Mouse (Mus musculus): Measurements from ENCODE around the gene Nup107.
"Not testable (repeated sequence)": the region's sequence is repeated elsewhere in the genome, so short reads cannot be mapped to it uniquely, and the experiment has no call there.

Gene Nup107

DNA sequence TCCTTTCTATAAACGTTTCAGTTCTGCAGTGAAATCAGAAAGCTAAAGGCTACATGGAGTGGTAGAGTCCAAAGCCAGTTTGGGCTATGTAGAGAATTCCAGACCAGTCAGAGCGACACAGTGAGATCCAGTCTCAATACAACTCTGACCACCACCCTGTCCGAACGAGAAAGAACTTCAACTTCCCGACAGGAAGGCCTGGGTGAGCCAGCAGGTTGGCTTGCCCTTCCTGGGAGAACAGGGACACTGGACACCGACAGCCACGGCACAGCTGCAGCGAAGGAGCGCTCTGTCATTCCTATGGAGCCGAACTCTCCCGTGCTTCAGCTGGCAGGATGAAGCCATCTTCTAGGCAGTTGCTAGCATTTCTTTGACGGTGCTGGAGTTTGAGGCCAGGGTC is 57.1 kb downstream of the Nup107 start:
- not testable (repeated sequence) for DNase-seq (ENCODE audit: low spot score)

DNA sequence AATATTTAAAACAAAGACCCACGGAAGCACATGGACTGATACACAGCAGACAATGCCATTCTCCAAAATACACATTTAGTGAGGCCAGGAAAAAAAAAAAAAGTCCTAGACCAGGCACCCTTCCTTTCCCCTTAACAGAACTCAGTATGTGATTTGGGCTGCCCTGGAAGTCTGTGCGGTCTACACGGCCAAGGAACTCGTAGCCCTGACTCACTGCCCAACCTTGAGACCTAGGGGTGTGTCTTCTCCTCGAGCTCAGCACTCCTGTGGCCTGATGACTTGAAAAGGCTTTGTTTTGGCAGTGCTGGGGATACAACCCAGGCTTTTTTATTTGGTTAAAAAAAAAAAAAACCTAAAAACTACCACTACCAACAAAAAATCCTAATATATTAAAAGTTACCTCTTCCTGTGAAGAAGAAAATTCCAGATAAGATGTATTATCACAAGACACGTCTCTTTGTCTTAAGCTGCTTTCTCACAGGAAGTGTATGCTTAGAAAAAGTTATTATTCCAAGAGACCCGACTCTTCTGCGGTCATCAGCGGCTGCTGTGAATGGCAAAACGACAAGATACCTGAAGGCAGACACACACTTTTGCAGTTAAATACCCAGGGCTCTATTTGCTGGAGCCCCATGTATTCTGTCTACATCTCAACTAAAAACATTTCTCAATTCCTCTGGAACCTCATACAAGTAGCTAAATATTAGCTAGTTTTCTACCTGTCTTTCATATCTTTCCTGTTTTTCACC is 58.2 kb downstream of the Nup107 start:
- not testable (repeated sequence) for DNase-seq (ENCODE audit: low spot score)

DNA sequence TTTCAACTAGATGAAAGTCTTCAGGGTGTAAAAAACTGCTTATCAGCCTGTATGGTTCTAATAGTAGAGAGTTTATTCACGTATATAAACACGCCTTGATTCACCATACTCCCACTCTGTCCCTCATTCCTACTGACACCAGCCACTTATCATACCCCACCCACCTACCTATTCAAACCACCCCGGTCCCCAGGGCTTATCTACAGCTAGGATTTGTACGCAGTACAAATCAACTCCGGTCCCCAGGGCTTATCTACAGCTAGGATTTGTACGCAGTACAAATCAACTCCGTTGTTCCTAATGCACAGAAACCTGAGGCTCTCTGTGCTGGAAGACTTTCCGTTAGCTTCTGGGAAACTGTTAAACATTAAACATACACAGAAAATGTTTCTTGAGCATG is 58.9 kb downstream of the Nup107 start:
- DNase-seq (ENCODE audit: low spot score): not testable (repeated sequence)

DNA sequence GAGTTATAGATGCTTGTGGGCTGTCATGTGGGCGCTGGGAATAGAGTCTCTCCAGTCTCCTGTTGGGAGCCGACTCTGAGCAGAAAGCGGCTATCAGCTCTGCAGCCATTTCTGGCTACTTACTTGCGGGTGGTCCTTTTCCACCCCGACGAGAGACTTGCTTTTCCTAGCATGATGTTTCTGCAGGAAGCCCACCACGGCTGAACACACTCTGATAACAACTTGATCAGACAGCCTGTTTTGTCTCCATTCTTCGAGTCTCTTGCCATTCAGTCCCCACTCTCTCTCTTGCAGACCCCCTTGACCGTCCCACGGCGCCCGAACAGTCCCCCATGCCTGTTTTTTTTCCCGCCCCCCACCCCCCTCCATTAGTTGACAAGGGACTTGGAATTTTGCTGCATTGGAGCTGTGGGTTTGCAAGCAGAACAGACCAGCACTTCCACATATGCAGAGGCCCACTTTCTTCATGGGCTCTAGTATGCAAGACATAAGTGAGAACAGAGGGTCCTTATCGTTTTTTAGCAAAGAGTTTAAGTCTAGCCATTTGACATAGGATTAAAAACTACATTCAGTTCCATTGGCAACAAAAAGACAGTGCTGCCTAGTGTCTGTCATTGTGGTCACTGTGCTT is 59.4 kb downstream of the Nup107 start:
- DNase-seq (ENCODE audit: low spot score): no peak

DNA sequence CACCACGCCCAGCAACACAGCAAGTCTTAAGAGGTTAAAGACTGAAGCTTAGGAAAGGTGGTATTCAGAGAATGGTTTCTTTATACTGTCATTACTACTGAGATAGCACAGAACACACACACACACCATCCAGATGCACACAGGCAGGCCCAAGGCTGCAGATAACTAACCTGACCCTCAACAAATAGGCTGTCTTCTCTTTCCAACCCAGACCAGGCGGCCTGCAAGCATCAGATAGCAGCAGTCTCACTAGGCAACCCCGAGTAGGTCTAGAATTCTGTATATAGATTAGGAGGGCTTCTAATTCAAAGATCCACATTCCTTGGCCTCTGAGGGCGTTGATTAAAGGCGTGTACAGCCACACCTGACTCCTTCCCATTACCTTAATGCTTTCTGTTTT is 60.3 kb downstream of the Nup107 start:
- no peak for DNase-seq (ENCODE audit: low spot score)

DNA sequence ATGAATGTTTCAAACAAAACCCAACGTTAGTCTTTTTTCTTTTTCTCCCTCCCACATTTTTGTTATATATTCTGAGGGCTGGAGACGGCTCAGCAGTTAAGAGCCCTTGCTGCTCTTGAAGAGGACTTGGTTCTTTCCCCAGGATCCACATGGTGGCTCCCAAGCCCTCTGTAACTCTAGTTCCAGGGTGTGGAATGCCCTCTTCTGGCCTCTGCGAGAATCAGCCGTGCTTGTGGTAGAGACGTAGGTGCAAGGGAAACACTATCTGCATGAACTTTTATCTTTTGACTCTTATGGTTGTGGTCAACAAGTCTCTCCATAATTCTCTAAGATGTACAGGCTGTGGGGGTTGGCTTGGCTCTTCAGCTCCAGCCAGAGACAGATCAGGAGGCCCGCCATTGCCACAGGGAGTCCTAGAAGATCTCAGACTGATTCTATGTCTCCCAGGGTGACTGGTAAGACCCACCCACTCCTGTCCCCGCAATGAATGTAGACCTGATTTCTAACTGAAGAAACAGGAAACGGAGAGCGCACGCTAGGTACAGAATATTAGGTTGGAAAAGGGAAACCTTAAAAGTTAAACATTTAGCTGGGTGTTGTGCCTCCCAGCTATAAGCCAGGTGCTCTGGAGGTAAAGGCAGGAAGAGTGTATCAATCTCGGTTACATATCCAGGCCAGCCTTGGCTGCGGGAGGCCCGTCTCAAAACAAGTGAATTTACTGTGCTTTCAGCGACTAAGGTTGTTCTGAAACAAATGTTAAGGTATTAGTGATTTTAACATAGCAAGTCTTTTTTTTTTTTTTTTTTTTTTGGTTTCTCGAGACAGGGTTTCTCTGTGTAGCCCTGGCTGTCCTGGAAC is 61.0 kb downstream of the Nup107 start:
- peak; percentile 63 for DNase-seq (ENCODE audit: low spot score)

DNA sequence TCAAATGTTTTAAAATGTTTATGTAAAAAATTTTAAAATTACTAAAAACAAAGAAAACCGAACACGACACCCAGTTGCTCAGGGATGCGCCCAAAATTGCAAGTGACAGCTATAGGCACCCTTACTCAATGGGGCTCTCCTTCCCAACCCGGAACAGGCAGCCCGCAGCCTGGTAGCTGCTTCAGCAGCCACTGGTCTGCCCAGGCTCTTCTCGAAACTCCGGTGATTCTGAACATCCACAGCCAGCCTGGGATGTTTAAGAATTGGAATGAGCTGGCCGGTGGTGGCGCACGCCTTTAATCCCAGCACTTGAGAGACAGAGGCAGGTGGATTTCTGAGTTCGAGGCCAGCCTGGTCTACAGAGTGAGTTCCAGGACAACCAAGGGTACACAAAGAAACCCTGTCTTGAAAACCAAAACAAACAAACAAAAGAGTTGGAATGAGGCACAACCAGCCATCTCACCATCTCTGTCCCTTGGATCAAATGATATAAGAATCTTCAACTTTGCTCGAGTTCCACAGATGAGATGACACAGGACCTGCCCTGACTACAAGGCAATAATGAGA is 61.8 kb downstream of the Nup107 start:
- DNase-seq (ENCODE audit: low spot score): no peak

DNA sequence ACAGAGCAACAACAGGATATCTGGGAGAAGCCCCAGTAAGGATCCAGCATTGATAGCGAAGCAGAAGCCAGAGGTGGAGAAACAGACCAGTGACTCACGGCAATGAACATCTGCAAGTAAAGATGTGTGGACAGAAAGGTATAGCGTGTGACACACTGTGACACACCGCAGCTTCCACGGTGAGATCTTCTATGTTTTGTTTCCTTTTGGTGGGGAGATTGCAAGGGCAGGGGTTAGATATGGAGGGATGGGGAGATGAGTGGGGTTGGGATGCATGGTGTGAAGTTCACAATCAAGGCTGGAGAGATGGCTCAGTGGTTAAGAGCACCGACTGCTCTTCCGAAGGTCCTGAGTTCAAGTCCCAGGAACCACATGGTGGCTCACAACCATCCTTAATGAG is 62.4 kb downstream of the Nup107 start:
- no peak for DNase-seq (ENCODE audit: low spot score)

DNA sequence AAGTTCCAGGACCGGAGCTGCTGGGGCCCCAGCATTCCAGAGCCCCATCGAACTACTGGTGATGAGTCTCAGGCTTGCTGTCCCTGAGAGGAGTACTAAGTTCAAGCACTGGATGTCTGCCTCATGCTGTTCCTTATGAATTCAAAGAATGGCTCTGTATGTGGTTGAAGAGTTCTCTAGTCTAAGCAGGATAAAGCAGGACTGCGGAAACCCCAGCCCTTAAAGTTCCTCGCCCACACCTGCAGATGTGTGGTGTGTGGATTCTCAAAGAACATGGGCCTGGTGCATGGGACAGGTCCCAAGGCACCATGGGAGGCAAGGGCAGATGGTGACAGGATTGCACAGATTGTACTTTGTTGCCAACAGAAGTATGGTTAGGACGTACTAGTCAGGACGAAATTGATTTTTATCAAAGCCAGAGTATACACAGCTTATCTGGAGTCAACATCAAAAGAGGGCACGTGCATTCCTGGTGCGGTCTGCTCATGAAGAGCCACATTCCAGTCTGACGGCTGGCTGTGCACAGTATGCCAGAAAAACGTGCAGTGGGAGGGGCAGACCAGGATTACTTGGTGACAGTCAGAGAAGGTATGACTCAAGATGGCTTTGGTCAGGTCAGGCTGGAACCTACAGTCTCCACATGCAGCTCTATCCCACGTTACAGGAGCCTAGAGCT is 63.2 kb downstream of the Nup107 start:
- DNase-seq (ENCODE audit: low spot score): no peak

DNA sequence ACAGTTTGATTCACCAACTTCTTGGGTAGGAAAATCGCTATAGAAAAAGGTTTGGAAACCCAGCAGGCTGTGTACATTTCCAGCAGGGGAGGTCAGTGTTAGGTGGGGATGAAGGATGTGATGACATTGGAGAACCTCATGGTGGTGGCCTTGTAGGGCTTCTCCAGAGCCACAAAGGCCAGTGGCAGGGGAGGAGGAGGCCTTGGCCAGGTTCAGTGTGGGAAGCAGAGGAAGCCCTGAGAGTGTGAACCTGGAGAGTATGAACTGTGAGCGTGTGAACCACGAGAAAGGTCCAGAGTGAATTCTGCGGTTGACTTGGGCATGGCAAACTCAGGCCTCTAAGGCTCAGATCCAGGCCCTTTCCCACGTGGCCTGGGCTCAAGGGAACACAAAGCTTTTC is 63.9 kb downstream of the Nup107 start:
- DNase-seq (ENCODE audit: low spot score): no peak

DNA sequence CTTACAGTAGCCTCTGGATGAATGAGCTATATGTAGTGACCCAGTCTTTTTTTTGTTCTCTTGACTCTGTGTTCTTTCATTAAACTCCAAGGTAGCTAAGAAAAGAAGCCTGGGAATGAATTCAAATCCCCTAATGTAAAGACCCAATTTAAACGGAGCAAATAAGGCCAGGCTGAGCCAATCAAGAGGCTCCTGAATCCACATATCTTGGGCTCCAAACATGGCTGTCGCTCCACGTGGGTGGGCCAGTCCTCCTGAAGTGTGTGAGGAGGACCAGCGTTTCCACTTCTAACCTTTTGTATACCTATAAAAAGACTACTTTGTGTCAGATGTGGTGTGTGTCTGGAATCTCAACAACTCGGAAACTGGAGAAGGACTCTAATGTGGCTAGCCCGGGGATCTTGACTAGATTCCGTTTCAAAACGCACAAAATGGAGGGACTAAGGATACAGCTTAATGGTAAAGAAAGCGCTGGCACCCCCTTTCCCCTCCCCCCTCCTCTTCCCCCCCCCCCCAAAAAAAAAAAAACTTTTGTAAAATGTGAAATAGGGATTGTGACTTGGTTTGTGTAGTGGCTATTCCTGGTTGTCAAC is 64.9 kb downstream of the Nup107 start:
- no peak for DNase-seq (ENCODE audit: low spot score)

DNA sequence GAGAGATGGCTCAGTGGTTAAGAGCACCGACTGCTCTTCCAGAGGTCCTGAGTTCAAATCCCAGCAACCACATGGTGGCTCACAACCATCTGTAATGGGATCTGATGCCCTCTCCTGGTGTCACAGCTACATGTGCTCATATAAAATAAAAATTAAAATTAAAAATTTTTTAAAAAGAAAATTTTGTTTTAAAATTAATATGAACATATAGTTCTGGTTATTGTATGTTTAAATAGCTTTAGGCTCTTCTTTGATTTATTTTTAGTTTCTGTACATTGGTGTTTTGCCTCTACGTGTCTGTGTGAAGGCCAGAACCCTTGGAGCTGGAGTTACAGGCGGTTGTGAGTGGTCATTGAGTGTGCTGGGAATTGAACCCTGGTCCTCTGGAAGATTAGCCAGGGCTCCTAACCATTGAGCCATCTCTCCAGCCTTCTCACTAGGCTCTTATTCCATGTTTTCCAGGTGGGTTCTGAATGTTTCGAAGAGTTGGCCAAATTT is 65.6 kb downstream of the Nup107 start:
- no peak for DNase-seq (ENCODE audit: low spot score)

DNA sequence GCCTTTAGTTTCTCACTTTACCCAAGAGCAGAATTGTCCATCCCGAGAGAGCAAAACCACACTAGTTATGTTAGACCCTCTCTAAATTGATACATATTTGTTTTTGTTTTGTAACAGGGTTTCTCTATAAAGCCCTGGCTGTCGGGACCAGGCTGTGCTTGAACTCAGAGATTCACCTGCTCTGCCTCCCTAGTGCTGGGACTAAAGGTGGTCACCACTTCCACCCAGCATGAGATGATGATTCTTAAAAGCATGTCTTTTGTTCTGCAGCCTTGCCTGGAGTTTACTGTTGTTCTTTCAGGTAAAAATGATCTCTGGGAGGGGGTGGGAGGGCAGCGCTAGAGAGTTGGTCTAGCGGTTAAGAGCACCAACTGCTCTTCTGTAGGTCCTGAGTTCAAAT is 66.2 kb downstream of the Nup107 start:
- DNase-seq (ENCODE audit: low spot score): no peak

DNA sequence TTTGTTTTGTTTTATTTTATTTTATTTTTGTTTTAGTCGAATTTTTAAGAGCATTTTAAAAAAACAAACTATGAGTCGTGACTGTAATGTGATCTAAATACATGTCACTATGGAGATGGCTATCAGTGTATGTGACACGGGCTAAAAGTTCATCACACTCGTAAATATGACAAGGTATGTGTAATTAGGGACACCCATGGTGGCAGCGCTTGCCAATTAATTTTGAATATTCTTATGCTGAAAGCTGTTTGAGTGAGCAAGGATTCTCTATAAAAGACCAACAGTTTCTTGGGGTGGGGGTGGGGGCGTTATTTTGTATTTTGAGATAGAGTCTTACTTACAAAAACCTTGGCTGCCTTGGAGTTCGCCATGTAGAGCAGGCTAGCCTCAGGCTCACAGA is 66.8 kb downstream of the Nup107 start:
- no peak for DNase-seq (ENCODE audit: low spot score)

DNA sequence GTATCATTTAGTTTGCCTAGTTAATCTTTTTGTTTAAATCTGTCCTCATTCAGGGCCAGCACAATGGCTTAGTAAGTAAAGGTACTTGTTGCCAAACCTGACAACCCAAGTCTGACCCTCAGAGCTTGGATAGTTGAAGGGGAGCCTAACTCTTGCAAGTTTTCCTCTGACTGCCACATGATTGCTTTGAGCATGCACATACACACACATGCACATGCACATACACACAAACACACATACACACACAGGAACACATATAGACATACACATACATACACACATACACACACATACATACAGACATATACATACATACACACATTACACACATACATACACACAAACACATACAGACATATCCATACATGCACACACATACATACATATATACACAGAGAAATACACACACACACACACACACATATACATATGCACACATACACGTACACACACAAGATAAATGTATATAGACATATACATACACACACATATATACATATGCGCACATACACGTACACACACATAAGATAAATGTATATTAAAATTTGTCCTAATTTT is 67.6 kb downstream of the Nup107 start:
- no peak for DNase-seq (ENCODE audit: low spot score)

DNA sequence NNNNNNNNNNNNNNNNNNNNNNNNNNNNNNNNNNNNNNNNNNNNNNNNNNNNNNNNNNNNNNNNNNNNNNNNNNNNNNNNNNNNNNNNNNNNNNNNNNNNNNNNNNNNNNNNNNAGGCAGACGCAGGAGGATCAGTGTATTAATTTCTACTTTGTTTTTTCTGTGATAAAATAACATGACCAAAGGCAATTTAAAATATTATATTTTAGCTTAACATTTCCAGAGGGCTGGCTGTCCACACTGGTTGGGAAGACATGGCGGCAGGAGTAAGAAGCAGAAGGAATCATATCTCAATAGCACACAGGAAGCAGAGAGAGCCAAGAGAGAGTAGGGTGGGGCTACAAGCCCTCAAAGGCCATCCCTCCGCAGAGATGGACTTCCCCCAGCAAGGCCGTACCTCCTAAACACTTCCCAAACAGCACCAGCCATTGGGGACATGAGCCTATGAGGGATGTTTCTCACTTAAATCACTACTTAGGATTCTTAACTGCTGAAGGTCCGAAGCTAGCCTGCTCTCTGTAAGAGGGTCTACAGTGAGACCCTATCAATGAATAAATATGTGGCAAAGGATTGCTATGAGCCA is 68.3 kb downstream of the Nup107 start:
- no peak for DNase-seq (ENCODE audit: low spot score)

DNA sequence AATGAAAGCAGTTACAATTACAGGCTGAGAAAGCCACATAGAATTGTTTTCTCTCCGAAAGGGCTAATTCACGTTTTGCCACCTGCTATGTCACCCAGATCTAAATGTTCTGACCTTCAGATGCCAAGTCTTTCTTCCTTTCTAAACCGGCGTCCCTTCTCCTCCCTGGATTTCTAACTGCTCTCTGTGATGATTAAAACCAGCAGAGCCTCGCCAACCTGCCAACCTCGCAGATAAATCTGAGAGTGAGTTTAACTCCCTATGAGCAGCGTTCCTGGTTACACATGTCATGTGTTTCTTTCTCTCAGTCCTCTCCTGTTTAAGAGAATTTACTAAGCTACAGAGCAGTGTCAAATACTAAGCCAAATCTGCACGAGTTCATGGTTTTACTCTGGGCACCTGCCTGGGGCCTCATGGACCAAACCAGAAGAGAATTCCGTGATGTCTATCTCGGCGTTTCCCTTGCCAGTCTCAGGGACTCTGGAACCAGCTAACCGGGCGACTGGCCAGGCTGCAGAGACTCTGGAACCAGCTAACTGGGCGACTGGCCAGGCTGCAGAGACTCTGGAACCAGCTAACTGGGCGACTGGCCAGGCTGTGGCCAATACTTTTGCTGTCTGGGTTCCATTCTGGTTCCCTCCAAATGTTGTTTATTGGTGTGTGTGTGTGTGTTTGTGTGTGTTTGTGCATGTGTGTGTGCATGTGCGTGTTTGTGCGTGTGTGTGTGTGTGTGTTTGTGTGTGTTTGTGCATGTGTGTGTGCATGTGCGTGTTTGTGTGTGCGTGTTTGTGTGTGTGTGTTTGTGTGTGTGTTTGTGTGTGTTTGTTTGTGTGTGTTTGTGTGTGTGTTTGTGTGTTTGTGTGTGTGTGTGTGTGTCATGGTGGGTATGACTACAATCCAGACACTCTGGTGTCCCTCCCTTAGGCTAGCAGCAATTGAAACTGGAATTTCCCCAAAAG is 74.1 kb downstream of the Nup107 start:
- peak; percentile 49 for DNase-seq (ENCODE audit: low spot score)

DNA sequence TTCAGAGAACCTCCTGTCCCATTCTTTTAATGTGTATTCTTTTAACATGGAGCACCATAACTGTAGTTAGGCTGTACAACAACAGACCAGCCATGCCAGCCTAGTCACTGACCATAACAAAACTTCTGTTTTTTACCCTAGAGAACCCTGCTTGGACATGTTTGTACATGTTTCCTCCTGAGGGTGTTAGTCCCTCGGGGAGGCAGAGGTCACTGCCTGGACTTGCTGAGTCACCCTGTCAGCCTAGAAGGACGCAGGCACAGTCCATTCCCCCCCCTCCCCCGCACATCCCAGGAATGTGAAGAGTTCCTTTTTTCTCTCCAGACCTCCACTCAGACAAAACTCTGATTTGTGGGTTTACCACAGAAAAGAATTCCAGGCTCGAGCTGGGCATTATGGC is 74.9 kb downstream of the Nup107 start:
- no peak for DNase-seq (ENCODE audit: low spot score)

DNA sequence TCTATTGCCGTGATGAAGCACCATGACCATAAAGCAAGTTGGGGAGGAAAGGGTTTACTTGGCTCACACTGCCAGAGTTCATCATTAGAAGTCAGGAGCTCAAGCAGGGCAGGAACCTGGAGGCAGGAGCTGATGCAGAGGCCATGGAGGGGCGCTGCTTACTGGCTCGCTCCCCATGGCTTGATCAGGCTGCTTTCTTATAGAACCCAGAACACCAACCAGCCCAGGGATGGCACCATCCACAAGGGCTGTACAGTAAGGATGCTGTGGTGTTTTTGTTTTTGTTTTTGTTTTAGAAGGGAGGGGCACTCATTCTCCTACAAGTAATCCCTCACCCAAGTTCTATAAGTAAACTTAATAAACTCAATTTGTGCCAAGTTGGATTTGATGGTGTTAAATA is 75.8 kb downstream of the Nup107 start:
- no peak for DNase-seq (ENCODE audit: low spot score)

DNA sequence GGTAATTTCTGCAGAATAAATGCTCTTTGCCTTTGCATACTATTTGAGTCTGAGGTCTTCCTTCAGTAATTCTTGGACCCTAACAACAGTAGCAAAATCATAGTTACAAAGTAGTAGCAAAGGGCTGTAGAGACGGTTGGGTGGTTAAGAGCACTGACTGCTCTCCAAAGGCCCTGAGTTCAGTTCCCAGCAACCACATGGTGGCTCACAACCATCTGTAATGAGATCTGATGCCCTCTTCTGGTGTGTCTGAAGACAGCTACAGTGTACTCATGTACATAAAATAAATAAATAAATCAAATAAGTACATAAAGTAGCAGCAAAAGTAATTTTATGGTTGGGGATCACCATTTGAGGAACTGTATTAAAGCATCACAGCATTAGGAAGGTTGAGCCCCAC is 76.9 kb downstream of the Nup107 start:
- DNase-seq (ENCODE audit: low spot score): not testable (repeated sequence)
